Mouse (Mus musculus): ENCODE results near the gene Fam209. TPM values are rescaled to one million over a fixed set of nuclear protein-coding genes. Genes with fewer than 3 reads are reported as not detected.

Fam209 gene
- polyA plus RNA-seq, 1 experiment from 2014 or later = 0.57 TPM

GRCm38 (mm10) chr2:172480296-172480695 lies 8.0 kb downstream of the Fam209 start:
- no peaks in the 10 kb centered on the region for H3K9me3 ChIP-seq
- H3K4me1 ChIP-seq (replicated peaks) = 0 out of 2 replicates have a peak, but pooled peaks cover 4% of the 10 kb centered on the region
- ATAC-seq = no peak
- no peak overlapping the region for H3K27ac ChIP-seq
- H3K4me2 ChIP-seq (replicated peaks) = no peak overlapping the region
- 71% methylated on average over 7 of the region's 7 CpGs for WGBS
- H3K36me3 ChIP-seq = no peaks in the 10 kb centered on the region
- H3K4me3 ChIP-seq (replicated peaks) = no peak overlapping the region
- H3K9ac ChIP-seq (replicated peaks) = no peak overlapping the region
- peaks cover 7% of the 10 kb centered on the region for H3K27me3 ChIP-seq

- no peak overlapping the region for H3K9ac ChIP-seq (replicated peaks)
- no peak overlapping the region for H3K27ac ChIP-seq
- no peak for ATAC-seq
- H3K36me3 ChIP-seq = no peaks in the 10 kb centered on the region
- WGBS = 85% methylated on average over 16 of the region's 16 CpGs
- H3K4me1 ChIP-seq (replicated peaks) = 0 out of 2 replicates have a peak, but pooled peaks cover 4% of the 10 kb centered on the region
- H3K4me3 ChIP-seq (replicated peaks) = no peak overlapping the region
- H3K9me3 ChIP-seq = no peaks in the 10 kb centered on the region
- peaks cover 4% of the 10 kb centered on the region for H3K27me3 ChIP-seq
- no peak overlapping the region for H3K4me2 ChIP-seq (replicated peaks)
These were observed 9.5 kb downstream of the Fam209 start for GRCm38 (mm10) chr2:172481654-172482385.

- Histone ChIP-seq H3K4me2 (replicated peaks) (no peak overlapping the region), H3K9ac (replicated peaks) (no peak overlapping the region), H3K27me3 (0 out of 2 replicates have a peak, but pooled peaks cover 3% of the 10 kb centered on the region), H3K36me3 (no peaks in the 10 kb centered on the region), H3K4me3 (replicated peaks) (no peak overlapping the region), H3K4me1 (replicated peaks) (0 out of 2 replicates have a peak, but pooled peaks cover 4% of the 10 kb centered on the region), H3K27ac (no peak overlapping the region), H3K9me3 (no peaks in the 10 kb centered on the region)
- no peak for ATAC-seq
- 86% methylated on average over 14 of the region's 14 CpGs for WGBS
These were observed 11.6 kb downstream of the Fam209 start for GRCm38 (mm10) chr2:172483766-172484413.

DNA sequence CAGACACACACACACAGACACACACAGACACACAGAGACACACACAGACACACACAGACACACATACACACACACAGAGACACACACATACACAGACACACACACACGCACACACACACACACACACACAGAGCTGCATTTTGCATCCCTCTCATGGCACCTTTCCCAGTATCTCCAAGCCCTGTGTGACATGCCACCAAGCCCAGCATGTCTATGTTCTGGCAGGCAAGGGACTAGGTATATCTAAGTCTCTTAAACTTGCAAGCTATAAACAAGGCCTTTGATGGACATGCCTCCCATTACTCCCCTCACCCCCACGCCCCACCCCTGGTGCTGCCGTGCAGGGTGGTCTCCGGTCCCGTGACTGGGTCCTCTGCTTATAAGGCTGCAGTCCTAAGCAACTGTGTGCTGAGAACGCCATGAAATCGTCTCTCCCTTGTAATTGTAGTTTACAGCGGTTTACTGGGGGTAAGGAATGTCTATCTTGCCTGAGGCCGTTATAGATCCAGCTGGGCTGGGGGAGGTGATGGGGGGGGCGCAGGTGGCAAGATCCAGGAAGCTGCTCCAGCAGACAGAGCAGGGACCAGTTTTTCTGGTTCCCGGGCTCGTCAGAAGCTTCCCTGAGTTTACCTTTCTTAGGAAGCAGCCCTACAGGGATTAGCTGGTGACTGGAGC lies 12.5 kb downstream of the Fam209 start:
- H3K4me2 ChIP-seq (replicated peaks) = no peak overlapping the region
- 0 out of 2 replicates have a peak, but pooled peaks cover 3% of the 10 kb centered on the region for H3K27me3 ChIP-seq
- H3K4me1 ChIP-seq (replicated peaks) = 0 out of 2 replicates have a peak, but pooled peaks cover 4% of the 10 kb centered on the region
- no peak overlapping the region for H3K27ac ChIP-seq
- no peaks in the 10 kb centered on the region for H3K36me3 ChIP-seq
- no peak overlapping the region for H3K4me3 ChIP-seq (replicated peaks)
- no peak for ATAC-seq
- no peaks in the 10 kb centered on the region for H3K9me3 ChIP-seq
- WGBS = 48% methylated on average over 12 of the region's 12 CpGs
- no peak overlapping the region for H3K9ac ChIP-seq (replicated peaks)

GRCm38 (mm10) chr2:172496736-172497345 lies 24.5 kb downstream of the Fam209 start:
- 80% methylated on average over 8 of the region's 8 CpGs for WGBS
- no peaks in the 10 kb centered on the region for H3K27me3 ChIP-seq

DNA sequence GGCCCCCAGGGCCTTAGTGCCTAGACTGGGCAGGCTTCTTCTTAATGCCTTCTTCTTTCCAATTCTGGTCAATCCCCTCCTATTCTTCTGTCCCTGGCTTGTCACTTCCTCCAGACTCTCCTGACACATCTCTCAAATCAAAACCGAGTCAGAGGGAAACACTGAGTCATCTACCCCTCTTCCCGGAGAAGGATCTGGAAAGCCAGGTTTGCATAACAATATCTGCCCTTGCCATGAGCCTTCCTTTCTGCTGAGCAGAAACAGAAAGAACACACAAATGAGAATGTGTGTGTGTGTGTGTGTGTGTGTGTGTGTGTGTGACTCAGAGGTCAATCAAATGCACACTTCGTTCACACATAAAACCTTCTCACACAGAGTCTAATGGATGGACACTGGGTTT lies 26.5 kb downstream of the Fam209 start:
- Histone ChIP-seq H3K9me3 (no peaks in the 10 kb centered on the region), H3K4me2 (replicated peaks) (no peak overlapping the region), H3K4me1 (replicated peaks) (no peaks in the 10 kb centered on the region), H3K4me3 (replicated peaks) (no peak overlapping the region), H3K27me3 (no peaks in the 10 kb centered on the region), H3K9ac (replicated peaks) (no peak overlapping the region), H3K36me3 (no peaks in the 10 kb centered on the region), H3K27ac (no peak overlapping the region)
- ATAC-seq = no peak
- WGBS = 46% methylated on average over 3 of the region's 3 CpGs

More at GRCm38 (mm10) chr2:172496736-172497345, 24.5 kb downstream of the Fam209 start:
- Histone ChIP-seq H3K27ac (no peak overlapping the region), H3K9ac (replicated peaks) (no peak overlapping the region), H3K9me3 (no peaks in the 10 kb centered on the region), H3K4me1 (replicated peaks) (no peaks in the 10 kb centered on the region), H3K36me3 (no peaks in the 10 kb centered on the region), H3K4me2 (replicated peaks) (no peak overlapping the region), H3K4me3 (replicated peaks) (no peak overlapping the region)
- no peak for ATAC-seq

GRCm38 (mm10) chr2:172500752-172501316 lies 28.5 kb downstream of the Fam209 start:
- 52% methylated on average over 7 of the region's 7 CpGs for WGBS
- H3K36me3 ChIP-seq = no peaks in the 10 kb centered on the region
- ATAC-seq = 0 out of 2 replicates have a peak, but pooled peaks have one; percentile 40
- H3K27ac ChIP-seq = no peak overlapping the region
- no peak overlapping the region for H3K4me2 ChIP-seq (replicated peaks)
- no peak overlapping the region for H3K9ac ChIP-seq (replicated peaks)
- no peaks in the 10 kb centered on the region for H3K27me3 ChIP-seq
- H3K9me3 ChIP-seq = no peaks in the 10 kb centered on the region
- no peaks in the 10 kb centered on the region for H3K4me1 ChIP-seq (replicated peaks)
- no peak overlapping the region for H3K4me3 ChIP-seq (replicated peaks)

DNA sequence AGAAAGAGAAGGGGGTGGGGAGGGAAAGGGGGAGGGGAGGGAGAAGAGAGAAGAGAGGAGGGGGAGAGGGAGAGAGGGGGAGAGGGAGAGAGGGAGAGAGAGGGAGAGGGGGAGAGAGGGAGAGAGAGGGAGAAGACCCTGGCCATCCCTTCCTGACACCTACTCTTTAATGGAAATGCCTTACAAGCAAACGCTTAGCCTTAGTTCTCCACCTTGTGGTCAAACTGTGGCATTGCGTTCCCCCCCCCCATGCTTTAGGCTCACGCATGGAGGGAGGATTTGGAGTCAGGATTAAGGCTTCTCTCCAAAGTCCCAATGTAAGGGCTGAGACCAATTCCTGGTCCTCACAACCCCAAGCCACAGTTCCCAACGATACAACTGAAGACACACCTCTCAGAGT lies 29.0 kb downstream of the Fam209 start:
- Histone ChIP-seq H3K36me3 (no peaks in the 10 kb centered on the region), H3K4me1 (replicated peaks) (no peaks in the 10 kb centered on the region), H3K4me2 (replicated peaks) (no peak overlapping the region), H3K27ac (no peak overlapping the region), H3K9ac (replicated peaks) (no peak overlapping the region), H3K27me3 (no peaks in the 10 kb centered on the region), H3K9me3 (no peaks in the 10 kb centered on the region), H3K4me3 (replicated peaks) (no peak overlapping the region)
- WGBS = 1% methylated on average over 4 of the region's 4 CpGs
- peak; percentile 55; the same call in 1 of the 2 replicates for ATAC-seq

GRCm38 (mm10) chr2:172502168-172502567 lies 29.8 kb downstream of the Fam209 start:
- no peaks in the 10 kb centered on the region for H3K4me1 ChIP-seq (replicated peaks)
- 73% methylated on average over 14 of the region's 14 CpGs for WGBS
- no peak for ATAC-seq
- no peaks in the 10 kb centered on the region for H3K27me3 ChIP-seq
- H3K36me3 ChIP-seq = no peaks in the 10 kb centered on the region
- H3K27ac ChIP-seq = no peak overlapping the region
- no peak overlapping the region for H3K4me2 ChIP-seq (replicated peaks)
- no peak overlapping the region for H3K4me3 ChIP-seq (replicated peaks)
- H3K9me3 ChIP-seq = no peaks in the 10 kb centered on the region
- no peak overlapping the region for H3K9ac ChIP-seq (replicated peaks)

DNA sequence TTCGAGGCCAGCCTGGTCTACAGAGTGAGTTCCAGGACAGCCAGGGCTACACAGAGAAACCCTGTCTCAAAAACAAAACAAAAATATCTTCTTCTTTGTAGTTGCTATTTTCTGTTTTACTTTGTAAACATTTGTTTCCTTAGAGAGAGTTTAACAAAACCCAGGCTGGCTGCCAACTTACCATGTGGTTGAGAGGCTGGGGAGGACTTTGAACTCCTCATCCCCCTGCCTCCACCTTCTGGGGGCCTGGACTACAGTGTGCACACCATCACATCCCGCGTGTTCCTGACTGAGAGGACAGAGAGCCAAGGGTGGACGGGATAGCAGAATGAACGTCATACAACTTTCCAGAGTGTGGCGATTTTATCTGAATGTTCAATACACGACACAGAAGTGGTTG lies 33.8 kb downstream of the Fam209 start:
- H3K4me2 ChIP-seq (replicated peaks) = no peak overlapping the region
- H3K27ac ChIP-seq = no peak overlapping the region
- H3K9ac ChIP-seq (replicated peaks) = no peak overlapping the region
- no peaks in the 10 kb centered on the region for H3K4me1 ChIP-seq (replicated peaks)
- no peaks in the 10 kb centered on the region for H3K27me3 ChIP-seq
- no peaks in the 10 kb centered on the region for H3K36me3 ChIP-seq
- ATAC-seq = no peak
- 85% methylated on average over 7 of the region's 7 CpGs for WGBS
- no peak overlapping the region for H3K4me3 ChIP-seq (replicated peaks)
- no peaks in the 10 kb centered on the region for H3K9me3 ChIP-seq

DNA sequence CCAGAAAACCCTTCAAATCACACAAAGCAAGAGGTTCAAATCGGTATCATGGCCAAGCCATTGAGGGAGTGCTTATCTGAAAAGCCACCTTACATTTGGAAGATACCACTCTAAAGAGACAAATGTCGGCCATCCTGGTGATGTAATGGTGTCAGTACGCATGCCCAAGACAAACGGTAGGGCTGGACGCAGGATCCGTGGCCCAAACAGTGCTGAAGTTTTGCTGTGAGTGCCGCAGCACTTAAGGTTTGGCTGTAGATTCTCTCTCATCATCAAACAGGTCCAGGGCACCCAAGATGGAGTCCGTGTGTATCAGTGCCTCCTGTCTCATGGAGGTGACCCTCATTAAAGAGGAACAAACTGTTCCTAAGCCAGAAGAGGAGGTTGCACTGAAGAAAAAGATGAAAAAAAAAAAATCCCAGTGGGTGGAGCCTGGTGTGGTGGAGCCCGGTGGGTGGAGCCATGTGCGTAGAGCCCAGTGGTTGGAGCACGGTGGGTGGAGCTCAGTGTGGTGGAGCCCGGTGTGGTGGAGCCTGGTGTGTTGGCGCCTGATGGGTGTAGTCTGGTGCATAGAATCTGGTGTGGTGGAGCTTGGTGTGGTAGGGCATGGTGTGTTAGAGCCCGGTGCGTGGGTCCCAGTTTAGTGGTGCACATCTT lies 37.9 kb downstream of the Fam209 start:
- Histone ChIP-seq H3K9ac (replicated peaks) (no peak overlapping the region), H3K4me3 (replicated peaks) (no peak overlapping the region)

More for the DNA sequence above, 37.9 kb downstream of the Fam209 start:
- H3K4me1 ChIP-seq (replicated peaks) = no peaks in the 10 kb centered on the region
- no peak overlapping the region for H3K27ac ChIP-seq
- no peaks in the 10 kb centered on the region for H3K36me3 ChIP-seq
- no peak for ATAC-seq
- H3K9me3 ChIP-seq = no peaks in the 10 kb centered on the region
- no peak overlapping the region for H3K4me2 ChIP-seq (replicated peaks)
- no peaks in the 10 kb centered on the region for H3K27me3 ChIP-seq
- 92% methylated on average over 15 of the region's 15 CpGs for WGBS
